In the genomic region with DNA sequence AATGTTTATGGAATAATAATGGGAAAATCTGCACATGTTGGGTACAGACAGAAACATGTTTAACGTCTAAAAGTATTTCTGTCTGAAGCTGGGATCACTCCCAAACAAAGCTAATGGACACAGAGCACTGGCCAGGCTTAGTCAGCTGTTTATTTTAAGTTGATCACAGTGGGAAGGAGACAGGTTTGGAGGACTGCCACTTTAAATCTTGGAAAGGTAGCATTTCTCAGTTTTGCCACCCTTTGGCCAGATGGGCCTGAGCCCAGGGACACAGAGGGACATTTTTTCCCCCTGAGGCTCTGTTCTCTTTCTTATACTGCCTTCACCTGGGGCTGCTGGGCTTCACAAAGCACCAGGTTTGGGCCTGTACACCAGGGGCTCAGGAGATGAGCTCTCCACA, we compare ENCODE assay signal across 20 mouse cellular contexts.
A peak's percentile ranks its signal among the peaks of the same experiment; 100 is the strongest.
DNase-seq lines count a peak whose midpoint lies in the region; ATAC-seq and TF ChIP-seq lines count a peak whose summit lies in the region.
"Had no signal": no experiment of that assay in that cellular context is flagged by ENCODE, and none has a peak within 500 bp of the region (broad histone marks: within the 10 kb centered on the region; RNA-seq: fewer than 3 reads in every experiment).

No protein-coding gene starts in this region.

- peak; percentile 45 for ATAC-seq in forebrain, embryonic 16.5 days
- no peak for ATAC-seq in forebrain, embryonic 15.5 days (replicated peaks)
- ATAC-seq: inflammation-experienced regulatory T-cells, adult 6 months; midbrain, embryonic 13.5 days had no signal

- H3K27ac ChIP-seq in forebrain, embryonic 16.5 days (ENCODE audit: low read length): no peak overlapping the region
- H3K27ac ChIP-seq in forebrain, embryonic 15.5 days (replicated peaks): no peak overlapping the region
- H3K27ac ChIP-seq in cerebellum, adult 2 months (ENCODE audit: insufficient read depth, low read length): no peak overlapping the region
- H3K27ac ChIP-seq: embryonic facial prominence, embryonic 15.5 days; hindbrain, embryonic 13.5 days; kidney, postnatal 0 days; layer of hippocampus, adult 2 months; midbrain, embryonic 13.5 days had no signal

- no peak overlapping the region for H3K4me3 ChIP-seq in forebrain, embryonic 16.5 days (replicated peaks; ENCODE audit: low read length)
- H3K4me3 ChIP-seq in forebrain, embryonic 15.5 days: no peak overlapping the region
- no peak overlapping the region for H3K4me3 ChIP-seq in cerebellum, adult 2 months (replicated peaks; ENCODE audit: insufficient read depth, low read depth, low read length)
- H3K4me3 ChIP-seq: embryonic facial prominence, embryonic 15.5 days; hindbrain, embryonic 13.5 days; layer of hippocampus, adult 2 months; midbrain, embryonic 13.5 days; myocyte had no signal

- H3K36me3 ChIP-seq in forebrain, embryonic 16.5 days (ENCODE audit: control insufficient read depth, insufficient read depth): no peaks in the 10 kb centered on the region
- H3K36me3 ChIP-seq in forebrain, embryonic 15.5 days: no peaks in the 10 kb centered on the region
- H3K36me3 ChIP-seq: embryonic facial prominence, embryonic 15.5 days; hindbrain, embryonic 13.5 days; midbrain, embryonic 13.5 days had no signal

- DNase-seq in kidney, adult 9 months: peak; percentile 44
- DNase-seq in kidney, postnatal 14 days: no peak
- DNase-seq in cerebellum, adult 2 months: peak; percentile 38 to 68
- peak; percentile 32 to 40 for DNase-seq in cerebellum, postnatal 25 days
- DNase-seq in layer of hippocampus, adult 9-11 months: no peak
- DNase-seq: B cell, adult 2 months; gastrocnemius, postnatal 25 days; liver; lung, adult 18-20 months; lung, postnatal 14 days; thymus, postnatal 4 days had no signal

- peaks cover 8% of the 10 kb centered on the region for H3K4me1 ChIP-seq in forebrain, embryonic 16.5 days (replicated peaks; ENCODE audit: control insufficient read depth, insufficient read depth, low read length)
- H3K4me1 ChIP-seq in forebrain, embryonic 15.5 days: peaks cover 14% of the 10 kb centered on the region
- peaks cover 6% of the 10 kb centered on the region; the same call in 1 of the 2 replicates for H3K4me1 ChIP-seq in cerebellum, adult 2 months (ENCODE audit: control insufficient read depth, insufficient read depth, low read length)
- H3K4me1 ChIP-seq: embryonic facial prominence, embryonic 15.5 days; midbrain, embryonic 13.5 days had no signal

- 32% methylated on average over 1 of the region's 1 CpGs for WGBS in forebrain, embryonic 16.5 days
- 36% methylated on average over 1 of the region's 1 CpGs for WGBS in forebrain, embryonic 15.5 days
- WGBS in cerebellum, adult 2 months: 20% methylated on average over 1 of the region's 1 CpGs

- no peaks in the 10 kb centered on the region for H3K27me3 ChIP-seq in forebrain, embryonic 16.5 days (replicated peaks; ENCODE audit: control insufficient read depth, insufficient read depth, low read length)
- peaks cover 3% of the 10 kb centered on the region; the same call in 1 of the 2 replicates for H3K27me3 ChIP-seq in forebrain, embryonic 15.5 days
- peaks cover 2% of the 10 kb centered on the region; the same call in 1 of the 2 replicates for H3K27me3 ChIP-seq in cerebellum, adult 2 months (ENCODE audit: control insufficient read depth, insufficient read depth, low read length)
- H3K27me3 ChIP-seq: embryonic facial prominence, embryonic 15.5 days; midbrain, embryonic 13.5 days had no signal

- H3K9me3 ChIP-seq in forebrain, embryonic 16.5 days (ENCODE audit: control insufficient read depth, low read length): no peaks in the 10 kb centered on the region
- no peaks in the 10 kb centered on the region for H3K9me3 ChIP-seq in forebrain, embryonic 15.5 days
- H3K9me3 ChIP-seq: embryonic facial prominence, embryonic 15.5 days; hindbrain, embryonic 13.5 days; midbrain, embryonic 13.5 days had no signal

- H3K9ac ChIP-seq in forebrain, embryonic 16.5 days (replicated peaks; ENCODE audit: low read depth, low read length): no peak overlapping the region
- no peak overlapping the region for H3K9ac ChIP-seq in forebrain, embryonic 15.5 days (replicated peaks)
- H3K9ac ChIP-seq: embryonic facial prominence, embryonic 15.5 days; hindbrain, embryonic 13.5 days; midbrain, embryonic 13.5 days had no signal

- H3K4me2 ChIP-seq in forebrain, embryonic 16.5 days (ENCODE audit: low read length): no peak overlapping the region
- H3K4me2 ChIP-seq in forebrain, embryonic 15.5 days (replicated peaks): no peak overlapping the region
- H3K4me2 ChIP-seq: embryonic facial prominence, embryonic 15.5 days; hindbrain, embryonic 13.5 days; midbrain, embryonic 13.5 days had no signal

- TF ChIP-seq POLR2A in cerebellum, adult 2 months (IDR thresholded peaks at IDR 0.05; ENCODE audit: borderline replicate concordance, insufficient read depth, low read length): no peak

- no peak for TF ChIP-seq CTCF in cerebellum, adult 2 months (IDR thresholded peaks at IDR 0.05; ENCODE audit: borderline replicate concordance, insufficient read depth, low read depth, low read length)

Comparison
In these comparisons a context has a peak if more than half of its experiments do, and no peak if none do; other contexts are left out.
1. DNase-seq: peak in kidney, adult 9 months (single experiment), cerebellum, adult 2 months (2 of 2) and cerebellum, postnatal 25 days (2 of 2); none in kidney, postnatal 14 days (single experiment) and layer of hippocampus, adult 9-11 months (single experiment).